Mouse (Mus musculus): ENCODE measurements at regions not wholly inside any gene's neighbourhood (a gene's known extent, or its start where the extent isn't known, plus 50 kb on each side); places are given as distances from the start of the nearest gene placed in this dataset.

DNA sequence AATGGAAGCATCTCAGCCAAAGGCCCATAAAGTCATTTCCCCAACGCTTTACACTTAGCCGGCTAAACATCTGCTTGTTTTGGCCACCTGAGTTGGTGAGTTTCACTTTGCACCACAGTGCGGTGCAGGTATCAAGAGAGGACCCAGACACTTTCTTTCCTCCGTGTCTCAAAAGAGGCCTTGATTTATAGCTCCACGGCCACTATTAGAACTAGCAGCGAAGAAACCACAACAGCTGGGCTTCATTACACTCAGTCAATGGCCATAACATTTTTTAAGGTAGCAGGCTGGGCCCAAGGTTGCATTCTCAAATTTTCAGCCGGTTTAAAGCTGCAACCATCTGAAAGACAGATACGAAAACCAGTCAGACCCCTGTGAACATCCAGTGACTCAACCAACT, 103.4 kb downstream of the Mreg start:
- no peak for DNase-seq

DNA sequence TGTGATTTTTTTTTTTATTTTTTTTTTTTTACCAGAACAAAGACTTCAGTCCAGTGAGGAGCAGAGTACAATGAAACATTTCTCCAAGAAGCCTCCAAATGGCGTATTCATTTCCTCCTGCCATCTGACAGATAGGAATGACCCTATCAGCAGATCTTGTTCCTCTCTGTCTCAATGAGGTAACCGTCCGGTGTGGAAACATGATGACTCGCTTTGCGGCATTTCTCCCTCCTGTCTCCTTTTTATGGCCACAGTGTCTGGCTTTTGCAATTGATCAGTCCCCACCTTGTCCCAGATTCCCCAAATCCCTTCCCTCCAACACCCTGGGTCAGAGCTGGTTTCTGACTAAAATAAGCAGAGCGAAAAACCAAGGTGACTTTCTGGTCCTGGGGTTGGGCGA, 105.0 kb downstream of the Mreg start:
- DNase-seq: no peak

DNA sequence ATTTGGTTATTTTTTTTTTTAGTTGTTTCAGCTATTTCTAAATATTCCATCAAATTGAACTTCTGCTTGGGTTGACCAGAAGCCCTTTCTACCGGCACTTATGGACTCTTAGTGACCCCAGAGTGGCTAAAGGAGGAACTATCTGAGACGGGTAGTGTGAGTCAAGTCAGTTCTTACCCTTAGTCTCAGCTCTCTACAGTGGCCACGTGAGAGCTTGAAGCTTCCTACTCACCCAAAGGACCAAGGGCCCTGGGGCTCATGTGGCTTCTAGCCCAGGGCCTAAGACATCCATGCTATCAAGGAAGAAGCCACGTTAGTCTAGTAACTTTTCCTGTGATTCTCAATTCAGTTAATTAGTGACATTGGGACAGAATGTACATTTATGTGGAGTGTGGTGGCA, 105.5 kb downstream of the Mreg start:
- DNase-seq: no peak

DNA sequence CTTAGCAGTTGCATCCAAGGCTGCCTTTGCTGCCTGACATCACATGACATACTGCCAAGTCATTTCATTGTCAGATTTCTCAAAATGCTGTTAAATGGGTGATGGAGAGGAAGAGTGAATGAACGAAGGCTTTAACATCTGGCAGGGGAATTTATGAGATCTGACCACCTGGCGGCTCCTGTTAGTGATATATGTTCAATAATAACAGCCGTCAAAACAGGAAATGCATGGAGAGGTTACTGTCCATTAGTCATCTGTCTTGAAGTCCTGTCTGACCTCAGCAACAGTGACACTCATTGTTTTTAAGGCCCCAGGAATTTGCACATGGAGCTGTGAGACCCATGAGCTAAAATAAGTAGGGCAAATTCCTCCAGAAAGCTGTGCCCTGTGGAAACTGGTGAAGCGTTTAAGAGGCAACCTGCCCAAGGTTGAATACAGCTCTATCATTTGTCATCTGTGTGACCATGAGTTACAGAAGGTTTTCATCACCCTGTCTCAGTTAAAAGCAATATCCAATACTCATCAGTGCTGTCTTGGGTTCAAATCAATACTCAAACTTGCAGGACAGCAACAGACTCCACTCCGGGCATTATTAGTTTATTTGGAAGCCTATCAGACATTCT, 106.6 kb downstream of the Mreg start:
- peak; percentile 20 for DNase-seq

DNA sequence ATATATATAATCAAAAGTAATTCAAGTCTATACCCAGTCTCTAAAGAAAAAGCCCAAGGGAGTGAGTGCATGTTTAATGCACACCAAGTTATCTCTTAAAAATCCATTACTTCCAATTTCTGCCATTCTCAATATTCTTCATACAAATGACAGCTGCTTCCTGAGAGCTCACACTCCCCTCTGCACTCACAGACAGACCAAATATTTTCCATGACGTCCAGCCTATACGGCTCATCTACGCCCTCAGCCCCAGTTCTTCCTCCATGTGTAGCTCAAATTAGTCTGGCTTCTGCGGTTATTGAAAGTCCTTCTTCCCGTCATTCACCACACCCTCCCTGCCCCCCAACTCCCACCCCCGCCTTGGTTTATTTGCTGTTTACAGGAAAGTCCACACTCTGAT, 108.1 kb downstream of the Mreg start:
- DNase-seq: no peak

DNA sequence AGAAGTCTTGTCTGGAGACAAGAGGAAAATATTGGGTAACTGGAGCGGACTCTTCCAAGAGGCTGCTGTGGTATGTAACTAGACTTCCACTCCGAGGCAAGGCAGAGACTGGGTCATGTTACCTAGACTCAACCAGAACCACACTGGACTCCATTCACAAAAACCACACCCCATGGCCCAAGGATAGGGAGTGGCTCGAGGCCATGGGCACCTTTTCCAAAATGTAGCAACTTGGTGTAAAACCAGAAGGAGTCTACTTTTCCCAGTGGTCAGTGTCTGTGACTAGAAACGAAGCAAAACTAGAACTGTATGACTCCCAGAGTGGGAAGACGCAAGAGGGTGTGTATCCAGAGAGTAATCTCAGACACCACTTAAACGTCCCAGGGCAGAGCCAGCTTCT, 108.7 kb downstream of the Mreg start:
- no peak for DNase-seq

DNA sequence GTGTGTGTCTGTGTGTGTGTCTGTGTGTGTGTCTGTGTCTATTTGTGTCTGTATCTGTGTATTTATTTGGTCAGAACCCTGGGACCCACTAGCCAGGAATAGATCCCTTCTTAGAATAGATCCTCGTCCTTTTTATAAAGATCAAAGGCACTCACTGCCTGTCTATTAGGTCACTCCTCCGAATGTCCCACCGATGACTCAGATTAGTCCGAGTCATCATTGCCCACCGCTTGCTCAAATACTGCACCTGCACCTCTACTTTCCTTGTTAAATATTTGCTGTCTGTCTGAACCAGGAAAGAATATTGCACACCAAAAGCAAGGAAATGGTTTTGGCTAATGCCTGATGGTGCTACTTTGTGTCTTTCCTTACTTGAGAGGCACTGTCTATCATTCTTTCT, 112.7 kb downstream of the Mreg start:
- DNase-seq: no peak

DNA sequence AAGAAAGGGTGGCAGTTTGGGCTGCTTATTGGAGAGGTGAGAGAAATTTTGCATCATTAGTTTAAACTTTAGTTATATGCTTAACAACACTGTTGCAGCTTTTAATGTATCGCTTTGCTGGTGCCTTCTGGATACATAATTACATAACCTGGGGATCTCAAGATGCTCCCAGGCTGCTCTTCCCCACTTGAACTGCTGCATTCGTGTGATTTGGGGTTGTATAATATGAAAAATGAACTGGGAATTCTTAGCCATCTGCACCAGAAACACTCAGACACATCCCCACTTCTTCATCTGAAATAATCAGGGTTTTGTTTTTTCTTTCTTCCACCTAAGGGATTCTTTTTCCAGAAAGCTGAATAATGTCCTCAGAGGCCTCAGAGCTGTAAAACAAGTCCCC, 120.8 kb downstream of the Mreg start:
- DNase-seq: no peak

DNA sequence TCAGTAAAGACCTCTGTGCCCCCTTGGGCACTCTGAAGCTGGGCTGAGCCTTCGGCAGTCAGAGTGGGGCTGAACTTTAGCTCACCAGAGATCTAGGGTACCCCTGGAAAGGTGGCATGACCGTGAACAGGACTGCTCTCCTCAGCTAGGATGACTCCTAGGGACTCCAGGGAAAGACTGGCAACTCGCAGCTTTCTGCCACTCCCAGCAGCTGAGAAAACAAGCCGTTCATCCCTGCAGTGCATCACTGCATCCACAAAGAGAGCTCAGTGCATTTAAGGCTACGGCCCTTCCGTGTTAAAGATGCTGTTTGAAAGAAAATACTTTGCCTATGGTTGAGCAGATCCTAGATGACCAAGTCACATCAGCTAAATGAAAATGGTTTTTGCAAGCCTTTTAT, 126.4 kb downstream of the Mreg start:
- DNase-seq: no peak

DNA sequence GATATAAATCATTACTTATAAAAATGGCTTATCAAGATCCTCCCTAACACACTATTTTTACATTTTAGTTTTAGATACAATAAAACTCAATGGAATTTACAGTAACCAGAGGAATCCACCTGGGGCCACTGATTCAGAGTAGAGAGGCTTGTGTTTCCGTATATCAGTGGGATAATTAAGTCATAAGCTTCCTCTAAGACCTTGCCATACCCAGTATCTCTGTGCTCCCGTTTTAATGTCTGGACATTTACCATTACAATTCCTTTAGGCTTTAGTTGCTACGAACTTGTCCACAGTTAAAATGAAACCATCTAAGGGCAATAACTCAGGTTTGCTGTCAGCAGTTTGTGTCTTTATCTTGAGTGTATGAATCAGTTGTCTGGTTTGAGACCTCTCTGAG, 127.9 kb downstream of the Mreg start:
- no peak for DNase-seq

DNA sequence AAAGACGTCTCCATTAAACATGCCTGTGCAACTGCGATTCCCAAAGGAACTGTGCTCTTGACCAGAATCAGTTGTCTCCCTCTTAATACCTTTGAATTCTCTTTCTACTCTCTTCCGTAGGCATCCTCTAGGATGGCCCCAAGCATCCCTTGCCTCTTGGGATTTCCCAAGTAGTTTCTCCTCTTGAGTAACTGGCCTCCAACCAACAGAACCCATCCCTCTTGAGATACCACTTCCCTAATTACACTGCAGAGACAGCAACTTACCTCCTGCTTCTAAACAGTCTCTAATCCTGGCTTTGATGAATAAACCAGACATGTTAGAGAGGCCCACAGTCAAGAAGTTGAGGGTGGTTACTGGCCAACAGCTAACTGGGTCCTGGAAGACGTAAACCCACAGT, 129.7 kb downstream of the Mreg start:
- DNase-seq: no peak

DNA sequence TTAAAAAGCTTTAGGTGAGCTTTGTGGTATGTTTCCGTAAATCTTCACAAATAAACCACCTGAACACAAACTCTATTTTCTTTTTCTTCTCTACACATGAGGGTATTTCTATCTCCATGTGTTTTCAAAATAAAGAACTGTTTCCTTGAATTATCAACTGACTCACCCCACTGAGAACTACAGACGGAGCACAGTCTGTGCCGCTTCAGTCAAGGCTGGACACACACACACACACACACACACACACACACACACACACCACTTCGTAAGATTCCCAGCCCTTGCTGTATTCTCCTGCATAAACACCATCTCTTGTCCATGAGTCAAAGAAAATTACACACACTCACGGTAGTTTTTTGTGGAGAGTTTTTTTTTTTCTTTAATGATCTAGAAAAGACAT, 130.3 kb downstream of the Mreg start:
- DNase-seq: no peak

DNA sequence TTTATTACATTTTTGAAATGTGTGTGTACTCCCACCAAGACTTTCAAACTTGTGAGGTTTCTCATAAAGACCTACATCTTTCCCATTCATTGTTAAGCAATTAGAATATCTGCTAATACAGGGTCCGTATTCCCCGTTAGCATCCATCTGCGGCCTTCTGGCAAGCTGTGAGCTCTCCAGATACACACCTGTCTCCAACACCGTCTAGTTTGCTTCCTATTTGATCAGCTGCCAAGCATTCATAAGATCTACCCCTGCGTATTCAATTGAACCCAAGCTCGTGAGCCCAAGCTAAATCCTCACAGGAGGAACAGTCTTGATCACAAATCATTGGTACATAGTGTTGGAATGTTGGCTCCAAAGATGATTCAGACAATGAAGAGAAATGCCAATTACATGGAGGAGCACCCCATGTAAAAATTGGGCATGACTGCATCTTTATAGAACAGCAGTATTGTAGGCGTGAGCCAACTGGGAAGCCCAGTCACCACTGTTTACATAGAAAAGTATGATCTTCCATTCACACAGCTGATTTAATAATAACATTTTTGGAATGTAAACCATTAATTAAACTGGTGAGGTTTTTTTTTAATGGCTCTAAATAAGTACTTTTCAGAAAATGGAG, 133.1 kb downstream of the Mreg start:
- DNase-seq: no peak

DNA sequence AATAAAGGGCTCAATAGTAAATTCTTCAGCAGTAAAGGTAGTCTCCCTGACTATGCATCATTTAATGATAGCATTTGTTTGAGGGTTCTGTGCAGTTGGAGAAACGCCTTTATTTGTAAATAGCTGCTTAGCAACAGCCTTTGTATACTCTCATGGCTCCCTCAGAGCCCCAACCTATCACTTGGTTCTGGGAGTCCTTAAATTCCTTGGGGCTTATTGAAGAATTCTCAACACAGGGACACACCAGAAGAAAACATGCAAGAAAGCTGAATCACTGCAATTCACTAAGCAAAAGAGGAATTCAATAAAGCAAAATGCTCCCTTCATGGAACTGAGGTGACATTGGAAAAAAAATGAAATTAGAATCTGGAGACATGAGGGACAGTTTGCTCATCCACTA, 135.8 kb downstream of the Mreg start:
- no peak for DNase-seq

DNA sequence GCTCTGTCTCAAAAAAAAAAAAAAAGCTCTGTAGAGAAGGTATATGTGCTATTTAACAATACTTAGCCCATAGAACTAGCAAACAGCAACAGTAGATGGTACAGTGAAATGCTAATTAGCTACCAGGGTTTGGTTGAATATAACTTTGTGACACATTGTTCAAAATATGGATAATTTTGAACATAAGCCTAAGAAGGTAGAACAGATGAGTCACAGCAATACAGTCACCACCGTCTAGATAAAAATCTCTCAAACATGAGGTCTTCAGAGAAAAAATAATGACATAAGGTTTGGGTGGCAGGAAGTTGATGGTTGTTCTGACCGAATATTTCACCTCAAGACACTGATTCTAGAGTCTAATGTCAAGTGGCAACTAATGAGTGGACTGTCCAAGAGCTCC, 136.6 kb downstream of the Mreg start:
- DNase-seq: no peak

DNA sequence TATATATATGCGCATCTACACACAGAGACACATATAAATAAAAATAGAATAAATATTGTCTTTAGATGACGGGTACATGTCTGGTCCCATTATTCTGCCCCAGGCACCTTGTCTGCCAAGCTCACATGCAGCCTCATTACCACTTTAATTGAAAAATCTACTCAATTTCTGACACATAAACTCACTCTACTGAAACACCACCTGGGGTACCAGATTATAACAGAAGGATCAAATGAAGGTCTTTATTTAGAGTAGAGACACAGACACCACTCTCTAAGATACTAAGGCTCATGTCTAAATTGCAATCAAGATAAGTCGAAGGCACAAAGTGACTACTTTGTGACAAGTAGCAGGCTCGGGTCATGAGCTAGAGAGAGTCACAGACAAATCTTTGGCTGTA, 138.9 kb downstream of the Mreg start:
- no peak for DNase-seq

DNA sequence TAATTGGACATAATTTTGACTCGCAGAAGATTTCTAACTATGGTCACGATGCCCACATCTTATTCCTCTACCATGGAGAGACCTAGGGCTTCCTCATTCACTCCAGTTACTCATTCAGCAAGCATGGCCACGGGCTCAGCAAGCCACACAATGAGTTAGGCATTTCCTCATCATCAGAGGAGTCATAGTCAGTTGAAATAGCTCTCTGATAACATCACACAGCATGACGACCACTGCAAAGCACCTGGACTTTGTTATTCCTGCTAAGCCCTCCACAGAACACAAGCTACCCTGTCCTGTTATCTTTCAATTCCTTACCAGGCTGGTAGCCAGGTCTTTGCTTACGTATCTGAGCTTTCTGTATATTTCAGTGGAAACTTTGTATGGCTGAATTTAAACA, 141.6 kb downstream of the Mreg start:
- no peak for DNase-seq

DNA sequence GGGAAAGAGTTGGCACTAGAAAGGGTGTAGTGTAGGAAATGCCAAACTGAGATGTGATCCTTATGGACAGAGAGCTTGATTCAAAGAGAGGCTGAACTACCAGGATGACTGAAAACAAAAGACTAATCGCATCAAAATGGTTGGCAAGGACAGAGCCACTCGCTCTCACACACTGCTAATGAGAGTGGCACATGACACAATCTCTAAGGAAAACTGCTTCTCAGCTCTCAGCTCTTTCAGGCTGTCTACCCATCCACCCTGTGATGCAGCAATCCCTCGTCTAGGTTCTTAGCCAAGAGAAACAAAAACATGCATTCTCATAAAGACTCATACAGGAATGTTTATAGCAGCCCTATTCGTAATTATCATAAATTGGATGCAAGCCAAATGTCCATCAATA, 143.1 kb downstream of the Mreg start:
- no peak for DNase-seq

DNA sequence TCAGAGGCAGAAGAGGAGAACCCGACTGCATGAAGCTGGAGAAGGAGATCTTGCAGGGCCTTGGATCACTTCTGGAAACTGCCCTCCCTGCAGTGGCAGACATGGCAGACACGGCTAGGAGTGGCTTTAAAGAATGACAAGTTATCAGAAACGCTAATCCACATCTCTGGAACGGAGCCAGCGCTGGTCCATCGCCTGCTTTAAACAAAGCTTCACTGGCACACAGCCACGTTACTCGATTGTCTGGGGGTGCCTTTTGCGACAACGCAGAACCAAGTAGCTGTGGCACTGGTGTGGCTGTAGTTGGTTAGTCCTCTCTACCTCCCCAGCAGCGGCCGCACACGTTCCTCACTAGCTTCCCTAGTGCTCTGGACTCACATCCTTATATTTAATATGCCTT, 147.0 kb downstream of the Mreg start:
- DNase-seq: no peak

DNA sequence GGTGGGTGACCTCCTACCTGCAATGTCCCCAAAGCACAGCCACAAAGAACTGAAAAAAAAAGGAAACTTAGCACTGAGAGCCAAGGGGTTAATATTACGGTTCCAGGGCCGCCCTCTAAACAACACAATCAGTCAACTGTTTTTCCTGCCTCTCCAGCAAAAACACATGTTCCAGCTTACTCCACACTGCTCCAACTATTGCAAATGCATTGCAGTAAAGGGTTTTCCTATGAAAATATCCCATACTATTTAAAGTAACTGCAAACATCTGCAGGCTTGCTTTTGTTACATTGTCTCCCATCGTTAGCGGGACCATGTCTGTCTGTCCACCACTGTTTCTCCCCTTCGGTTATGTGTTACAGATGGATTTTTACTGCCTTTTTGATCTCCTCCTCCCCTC, 151.7 kb downstream of the Mreg start:
- DNase-seq: no peak

DNA sequence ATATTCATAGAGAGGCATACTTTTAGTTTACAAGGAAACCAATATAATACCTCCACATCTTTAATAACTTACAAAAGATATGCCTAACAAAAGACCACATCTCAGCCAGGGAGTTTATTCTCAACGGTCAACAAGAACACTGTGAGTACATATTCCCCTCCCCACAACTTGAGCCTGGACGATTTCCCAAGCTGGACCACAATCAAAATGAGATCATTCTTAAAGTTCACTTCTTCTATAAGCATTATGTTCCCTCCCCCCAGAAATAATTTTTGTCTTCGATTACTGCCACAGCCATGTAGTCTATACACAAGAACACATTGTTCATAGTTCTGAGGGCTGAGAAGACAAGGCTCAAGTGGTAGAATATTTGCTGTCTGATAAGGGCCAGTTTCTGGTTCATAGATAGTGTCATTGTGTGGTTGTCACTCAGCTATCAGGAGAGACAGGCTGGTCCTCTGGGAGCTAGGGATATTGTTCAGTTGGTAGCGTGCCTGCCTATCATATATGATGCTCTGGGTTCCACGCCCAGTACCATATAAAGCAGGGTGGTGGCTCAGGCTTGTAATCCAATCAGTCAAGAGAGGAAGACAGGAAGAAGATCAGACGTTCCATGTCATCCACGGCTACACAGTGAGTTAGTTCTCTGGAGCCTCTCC, 153.9 kb downstream of the Mreg start:
- DNase-seq: no peak

DNA sequence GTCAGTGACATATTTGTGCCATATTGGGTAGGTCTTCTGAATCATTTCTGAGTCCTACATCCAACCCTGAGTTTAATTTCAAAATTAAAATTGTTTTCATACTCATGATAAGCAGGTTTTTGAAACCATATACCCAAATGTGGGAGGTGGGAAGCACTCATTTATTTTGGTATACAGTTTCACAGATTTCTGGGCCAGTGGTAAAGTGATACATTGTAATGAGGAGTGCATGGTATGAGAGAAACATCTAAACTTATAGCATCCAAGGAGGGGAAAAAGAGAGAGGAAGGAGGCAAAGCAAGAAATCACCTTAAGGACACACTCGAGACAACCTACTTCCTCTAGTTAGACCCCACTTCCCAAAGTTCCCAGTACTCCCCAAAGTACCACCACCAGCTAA, 157.6 kb downstream of the Mreg start:
- no peak for DNase-seq

DNA sequence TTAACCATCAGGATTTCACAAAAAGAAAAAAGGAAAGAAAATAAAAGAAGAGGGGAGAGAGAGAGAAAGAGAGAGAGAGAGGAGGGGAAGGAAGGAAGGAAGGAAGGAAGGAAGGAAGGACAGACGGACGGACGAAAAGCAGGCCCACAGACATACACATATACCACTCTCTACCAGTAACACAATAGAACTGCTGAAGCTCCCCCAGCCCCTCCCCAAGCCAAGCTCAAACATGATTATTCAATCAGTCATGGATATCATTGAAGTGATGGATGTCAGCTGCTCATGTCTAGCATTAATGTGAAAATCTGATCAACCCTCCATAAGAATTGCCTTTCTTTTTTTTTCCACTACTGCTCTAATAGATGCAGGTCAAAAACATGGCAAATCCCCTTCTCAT, 161.2 kb downstream of the Mreg start:
- no peak for DNase-seq

DNA sequence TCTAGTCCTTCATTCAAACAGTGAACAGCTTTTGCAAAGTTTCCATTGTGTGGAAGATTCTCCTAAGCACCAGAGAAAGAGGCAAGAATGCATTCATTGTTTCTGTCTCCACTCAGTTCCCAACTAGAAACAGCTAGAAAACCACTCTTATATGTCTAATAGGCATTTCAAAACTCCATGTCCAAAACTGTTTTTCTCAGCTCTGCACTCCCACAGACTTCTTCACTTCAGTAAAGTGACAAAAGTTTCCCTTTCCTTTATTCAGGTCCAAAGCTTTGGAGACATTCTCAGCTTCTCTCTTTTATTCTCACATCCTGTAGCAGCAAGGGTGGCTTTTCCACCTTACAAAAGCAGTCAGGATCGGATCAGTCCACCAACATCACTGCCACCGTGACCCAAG, 166.0 kb downstream of the Mreg start:
- no peak for DNase-seq

DNA sequence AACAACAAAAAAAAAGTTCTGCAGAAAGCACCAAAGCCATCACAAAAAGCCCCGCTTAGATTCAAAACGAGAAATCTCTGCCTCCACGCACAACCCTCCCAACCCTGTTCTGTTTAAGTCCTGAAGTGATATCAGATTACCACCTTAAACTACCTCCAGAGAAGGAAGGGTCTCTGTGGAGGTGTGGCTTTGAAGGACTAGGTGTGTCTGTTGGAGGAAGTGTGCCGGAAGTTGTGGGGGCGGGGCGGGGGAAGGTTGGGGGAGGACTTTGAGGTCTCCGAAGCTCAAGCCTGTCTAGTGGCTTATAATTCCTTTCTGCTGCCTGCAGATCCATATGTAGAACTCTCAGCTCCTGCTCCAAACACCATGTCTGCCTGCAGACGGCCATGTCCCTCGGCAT, 173.6 kb downstream of the Mreg start:
- no peak for DNase-seq
